Mouse (Mus musculus): ENCODE measurements around the gene Hmces.

- TF ChIP-seq GATA1 (IDR thresholded peaks at IDR 0.05; ENCODE audit: low read length) (no peak), TAL1 (IDR thresholded peaks at IDR 0.05; ENCODE audit: low read length) (no peak)
These were observed 7.5 kb downstream of the Hmces start for GRCm38 (mm10) chr6:87921201-87921600.

Data from erythroblast, embryonic 14.5 days (primary cell).